Mouse (Mus musculus): ENCODE measurements around the gene Aldh16a1. TPM values are rescaled to one million over a fixed set of nuclear protein-coding genes. Genes with fewer than 3 reads are reported as not detected.

The Aldh16a1 gene
- total and polyA plus RNA-seq, 2 experiments = 33.3 to 162 TPM

- TF ChIP-seq POLR2A (IDR thresholded peaks at IDR 0.05; ENCODE audit: extremely low read depth, insufficient read depth, low read length) (no peak), CTCF (IDR thresholded peaks at IDR 0.05; ENCODE audit: low read depth, low read length) (no peak)
- WGBS = under 1% methylated on average over 34 of the region's 34 CpGs
- H3K36me3 ChIP-seq (ENCODE audit: control insufficient read depth, insufficient read depth, low read length) = no peaks in the 10 kb centered on the region
- peak overlapping the region; percentile 26; the same call in 1 of the 2 replicates for H3K4me3 ChIP-seq (ENCODE audit: insufficient read depth, low read depth, low read length)
- H3K9ac ChIP-seq (ENCODE audit: low read depth, low read length) = no peak overlapping the region; the same call in 1 of the 2 replicates
- DNase-seq (ENCODE audit: extremely low read depth, low read depth, low spot score) = peak; percentile 79
- peaks cover 27% of the 10 kb centered on the region for H3K27me3 ChIP-seq (ENCODE audit: control insufficient read depth, insufficient read depth, low read length)
- H3K4me1 ChIP-seq (ENCODE audit: control insufficient read depth, insufficient read depth, low read length) = peaks cover 5% of the 10 kb centered on the region; the same call in 1 of the 2 replicates
- no peak overlapping the region for H3K27ac ChIP-seq (replicated peaks; ENCODE audit: insufficient read depth, low read depth, low read length)
- no peaks in the 10 kb centered on the region for H3K79me2 ChIP-seq (ENCODE audit: control insufficient read depth, insufficient read depth, low read length)
Observed at GRCm38 (mm10) chr7:45182199-45182601, 27.8 kb upstream of the Aldh16a1 start.

- Histone ChIP-seq H3K36me3 (ENCODE audit: control insufficient read depth, insufficient read depth, low read length) (no peaks in the 10 kb centered on the region), H3K27ac (replicated peaks; ENCODE audit: insufficient read depth, low read depth, low read length) (no peak overlapping the region), H3K27me3 (ENCODE audit: control insufficient read depth, insufficient read depth, low read length) (peaks cover 31% of the 10 kb centered on the region), H3K9ac (ENCODE audit: low read depth, low read length) (no peak overlapping the region), H3K4me3 (ENCODE audit: insufficient read depth, low read depth, low read length) (no peak overlapping the region), H3K4me1 (ENCODE audit: control insufficient read depth, insufficient read depth, low read length) (peaks cover 5% of the 10 kb centered on the region; the same call in 1 of the 2 replicates), H3K79me2 (ENCODE audit: control insufficient read depth, insufficient read depth, low read length) (no peaks in the 10 kb centered on the region)
- DNase-seq (ENCODE audit: extremely low read depth, low read depth, low spot score) = no peak
- TF ChIP-seq POLR2A (IDR thresholded peaks at IDR 0.05; ENCODE audit: extremely low read depth, insufficient read depth, low read length) (no peak), CTCF (IDR thresholded peaks at IDR 0.05; ENCODE audit: low read depth, low read length) (no peak)
- WGBS = 7% methylated on average over 35 of the region's 35 CpGs
Observed at GRCm38 (mm10) chr7:45181540-45181939, 27.2 kb upstream of the Aldh16a1 start.

GRCm38 (mm10) chr7:45180896-45181477 lies 26.6 kb upstream of the Aldh16a1 start, which contains the start of gene Pth2:
Pth2 (plus strand) TSS chr7:45180995.
- peaks cover 5% of the 10 kb centered on the region; the same call in 1 of the 2 replicates for H3K4me1 ChIP-seq (ENCODE audit: control insufficient read depth, insufficient read depth, low read length)
- no peak for TF ChIP-seq CTCF (IDR thresholded peaks at IDR 0.05; ENCODE audit: low read depth, low read length)
- TF ChIP-seq POLR2A (IDR thresholded peaks at IDR 0.05; ENCODE audit: extremely low read depth, insufficient read depth, low read length) = no peak
- WGBS = 34% methylated on average over 20 of the region's 20 CpGs

GRCm38 (mm10) chr7:45179469-45179868 lies 25.1 kb upstream of the Aldh16a1 start, which contains the start of gene Gfy:
Gfy (minus strand) TSS chr7:45179569.
- Histone ChIP-seq H3K4me3 (ENCODE audit: insufficient read depth, low read depth, low read length) (no peak within 1 kb of the TSS), H3K27me3 (ENCODE audit: control insufficient read depth, insufficient read depth, low read length) (peaks cover 44% of the 10 kb centered on the region), H3K36me3 (ENCODE audit: control insufficient read depth, insufficient read depth, low read length) (no peaks in the 10 kb centered on the region), H3K27ac (replicated peaks; ENCODE audit: insufficient read depth, low read depth, low read length) (no peak within 1 kb of the TSS), H3K9ac (ENCODE audit: low read depth, low read length) (no peak within 1 kb of the TSS), H3K79me2 (ENCODE audit: control insufficient read depth, insufficient read depth, low read length) (no peaks in the 10 kb centered on the region), H3K4me1 (ENCODE audit: control insufficient read depth, insufficient read depth, low read length) (peaks cover 5% of the 10 kb centered on the region; the same call in 1 of the 2 replicates)
- TF ChIP-seq CTCF (IDR thresholded peaks at IDR 0.05; ENCODE audit: low read depth, low read length) = no peak
- TF ChIP-seq POLR2A (IDR thresholded peaks at IDR 0.05; ENCODE audit: extremely low read depth, insufficient read depth, low read length) = no peak
- WGBS = 29% methylated on average over 7 of the region's 7 CpGs
- DNase-seq (ENCODE audit: extremely low read depth, low read depth, low spot score) = no peak

More at GRCm38 (mm10) chr7:45180896-45181477, 26.6 kb upstream of the Aldh16a1 start, which contains the start of gene Pth2:
- Histone ChIP-seq H3K4me3 (ENCODE audit: insufficient read depth, low read depth, low read length) (no peak within 1 kb of the TSS), H3K36me3 (ENCODE audit: control insufficient read depth, insufficient read depth, low read length) (no peaks in the 10 kb centered on the region), H3K9ac (ENCODE audit: low read depth, low read length) (no peak within 1 kb of the TSS), H3K79me2 (ENCODE audit: control insufficient read depth, insufficient read depth, low read length) (no peaks in the 10 kb centered on the region), H3K27ac (replicated peaks; ENCODE audit: insufficient read depth, low read depth, low read length) (no peak within 1 kb of the TSS), H3K27me3 (ENCODE audit: control insufficient read depth, insufficient read depth, low read length) (peaks cover 37% of the 10 kb centered on the region)
- no peak for DNase-seq (ENCODE audit: extremely low read depth, low read depth, low spot score)

- TF ChIP-seq CTCF (IDR thresholded peaks at IDR 0.05; ENCODE audit: low read depth, low read length) (no peak), POLR2A (IDR thresholded peaks at IDR 0.05; ENCODE audit: extremely low read depth, insufficient read depth, low read length) (no peak)
- Histone ChIP-seq H3K27me3 (ENCODE audit: control insufficient read depth, insufficient read depth, low read length) (peaks cover 41% of the 10 kb centered on the region), H3K36me3 (ENCODE audit: control insufficient read depth, insufficient read depth, low read length) (no peaks in the 10 kb centered on the region), H3K4me3 (ENCODE audit: insufficient read depth, low read depth, low read length) (no peak overlapping the region), H3K27ac (replicated peaks; ENCODE audit: insufficient read depth, low read depth, low read length) (no peak overlapping the region), H3K4me1 (ENCODE audit: control insufficient read depth, insufficient read depth, low read length) (peaks cover 5% of the 10 kb centered on the region; the same call in 1 of the 2 replicates), H3K79me2 (ENCODE audit: control insufficient read depth, insufficient read depth, low read length) (no peaks in the 10 kb centered on the region), H3K9ac (ENCODE audit: low read depth, low read length) (no peak overlapping the region)
- WGBS = 27% methylated on average over 7 of the region's 7 CpGs
- no peak for DNase-seq (ENCODE audit: extremely low read depth, low read depth, low spot score)
Observed at GRCm38 (mm10) chr7:45178550-45178949, 24.2 kb upstream of the Aldh16a1 start.

- Histone ChIP-seq H3K79me2 (ENCODE audit: control insufficient read depth, insufficient read depth, low read length) (no peaks in the 10 kb centered on the region), H3K9ac (ENCODE audit: low read depth, low read length) (no peak overlapping the region), H3K4me1 (ENCODE audit: control insufficient read depth, insufficient read depth, low read length) (no peaks in the 10 kb centered on the region), H3K27me3 (ENCODE audit: control insufficient read depth, insufficient read depth, low read length) (peaks cover 33% of the 10 kb centered on the region), H3K36me3 (ENCODE audit: control insufficient read depth, insufficient read depth, low read length) (no peaks in the 10 kb centered on the region), H3K27ac (replicated peaks; ENCODE audit: insufficient read depth, low read depth, low read length) (no peak overlapping the region), H3K4me3 (ENCODE audit: insufficient read depth, low read depth, low read length) (no peak overlapping the region)
- no peak for DNase-seq (ENCODE audit: extremely low read depth, low read depth, low spot score)
- WGBS = 5% methylated on average over 30 of the region's 31 CpGs
- no peak for TF ChIP-seq CTCF (IDR thresholded peaks at IDR 0.05; ENCODE audit: low read depth, low read length)
- no peak for TF ChIP-seq POLR2A (IDR thresholded peaks at IDR 0.05; ENCODE audit: extremely low read depth, insufficient read depth, low read length)
Observed at GRCm38 (mm10) chr7:45176356-45176755, 22.0 kb upstream of the Aldh16a1 start.
